Mouse (Mus musculus) forelimb bud, embryonic 11.5 days (tissue): ENCODE data around the gene Nptxr.

Experiments
- DNase-seq: peaks from one replicate; pipeline ENCODE4 v3.0.0-alpha.2; 2012; ENCODE audit warnings: low read depth, low spot score

The Nptxr gene

GRCm38 (mm10) chr15:79804352-79805071 lies at the start of gene Nptxr:
TSS of gene Nptxr (minus strand) at chr15:79804766.
- DNase-seq = no peak

GRCm38 (mm10) chr15:79850143-79850542 lies 45.6 kb upstream of the Nptxr start:
- DNase-seq = no peak

- no peak for DNase-seq
Observed at GRCm38 (mm10) chr15:79847100-79847499, 42.5 kb upstream of the Nptxr start.

- DNase-seq = no peak
Observed at GRCm38 (mm10) chr15:79845986-79846385, 41.4 kb upstream of the Nptxr start.

- no peak for DNase-seq
Observed at GRCm38 (mm10) chr15:79842985-79843384, 38.4 kb upstream of the Nptxr start.

GRCm38 (mm10) chr15:79840281-79840680 lies 35.7 kb upstream of the Nptxr start:
- DNase-seq = no peak

GRCm38 (mm10) chr15:79834881-79835260 lies 30.3 kb upstream of the Nptxr start:
- no peak for DNase-seq

GRCm38 (mm10) chr15:79834130-79834880 lies 29.7 kb upstream of the Nptxr start, which contains the start of the genes Npcd and Cbx6:
TSS of gene Npcd (minus strand) at chr15:79834237.
TSS of gene Cbx6 (minus strand) at chr15:79834688.
- DNase-seq = peak; percentile 95

- no peak for DNase-seq
Observed at GRCm38 (mm10) chr15:79833251-79834050, 28.9 kb upstream of the Nptxr start.

- DNase-seq = peak; percentile 83
Observed at GRCm38 (mm10) chr15:79832064-79832900, 27.7 kb upstream of the Nptxr start.

GRCm38 (mm10) chr15:79830388-79830787 lies 25.8 kb upstream of the Nptxr start:
- peak; percentile 86 for DNase-seq

GRCm38 (mm10) chr15:79829431-79829830 lies 24.9 kb upstream of the Nptxr start:
- DNase-seq = no peak

GRCm38 (mm10) chr15:79828366-79829035 lies 23.9 kb upstream of the Nptxr start:
- no peak for DNase-seq

- DNase-seq = no peak
Observed at GRCm38 (mm10) chr15:79827778-79828210, 23.2 kb upstream of the Nptxr start.

GRCm38 (mm10) chr15:79827061-79827777 lies 22.7 kb upstream of the Nptxr start:
- no peak for DNase-seq

GRCm38 (mm10) chr15:79826221-79826935 lies 21.8 kb upstream of the Nptxr start:
- no peak for DNase-seq

GRCm38 (mm10) chr15:79825146-79825825 lies 20.7 kb upstream of the Nptxr start:
- no peak for DNase-seq

GRCm38 (mm10) chr15:79823588-79824280 lies 19.2 kb upstream of the Nptxr start:
- no peak for DNase-seq
